In the genomic region with DNA sequence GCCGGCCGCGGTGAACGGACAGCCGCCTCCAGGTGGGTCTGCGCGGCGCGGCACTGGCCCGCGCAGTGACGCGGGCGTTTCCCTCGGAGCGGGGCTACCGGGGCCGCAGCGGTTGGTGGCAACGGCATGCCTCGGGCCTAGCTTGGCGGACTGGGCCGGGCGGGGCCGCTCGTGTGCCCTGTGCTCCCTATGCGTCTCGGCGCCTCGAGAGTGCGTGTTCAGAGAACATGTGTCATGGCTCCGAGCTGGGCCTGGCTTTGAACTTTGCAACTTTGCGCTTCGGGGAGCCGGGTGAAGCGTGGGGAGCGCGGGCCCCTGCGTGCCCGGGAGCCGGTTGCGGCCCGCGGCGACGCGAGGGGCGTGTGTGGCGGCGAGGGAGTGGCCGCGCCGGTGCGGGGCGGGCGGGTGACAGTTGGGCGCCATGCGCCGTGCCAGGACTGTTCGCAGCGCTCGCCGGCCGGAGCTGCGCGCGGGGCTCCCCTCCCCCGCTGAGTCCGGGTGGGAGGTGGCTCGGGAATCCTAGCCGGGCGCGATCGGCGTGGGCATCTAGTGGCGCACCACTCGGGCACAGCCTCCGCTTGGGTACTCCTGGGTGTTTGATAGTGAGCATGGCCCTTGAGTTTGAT, we compare ENCODE assay signal across 8 mouse cellular contexts. TPM values are rescaled to one million over a fixed set of nuclear protein-coding genes. Genes with fewer than 3 reads are reported as not detected.
DNase-seq lines count a peak whose midpoint lies in the region; ATAC-seq lines count a peak whose summit lies in the region.

No protein-coding gene starts in this region.

- no peaks in the 10 kb centered on the region for H3K36me3 ChIP-seq in hindbrain, embryonic 11.5 days (ENCODE audit: control insufficient read depth, insufficient read depth, low read length)

- H3K4me2 ChIP-seq in hindbrain, embryonic 11.5 days (replicated peaks; ENCODE audit: low read depth, low read length) = peak overlapping the region; percentile 87

- DNase-seq in NIH3T3 (ENCODE audit: low read depth) = peak; percentile 66
- DNase-seq in cerebellum, adult 9-11 months = peak; percentile 80
- peak; percentile 50 to 62 for DNase-seq in frontal cortex, postnatal 10 days (ENCODE audit: low spot score in 2 of 2)
- peak; percentile 64 for DNase-seq in hindbrain, embryonic 11.5 days (ENCODE audit: low spot score)
- peak; percentile 48 to 66 for DNase-seq in layer of hippocampus, postnatal 14 days (ENCODE audit: low spot score in 2 of 2)
- DNase-seq in lung, postnatal 25 days (ENCODE audit: low spot score) = peak; percentile 62
- DNase-seq in ovary, postnatal 14 days (ENCODE audit: low spot score) = peak; percentile 43
- DNase-seq in thymus, postnatal 10 days (ENCODE audit: low spot score in 2 of 2) = peak; percentile 45 to 53

- under 1% methylated on average over 62 of the region's 78 CpGs for WGBS in hindbrain, embryonic 11.5 days

- H3K27ac ChIP-seq in hindbrain, embryonic 11.5 days (ENCODE audit: low read depth, low read length) = peak overlapping the region; percentile 89

- ATAC-seq in hindbrain, embryonic 11.5 days (ENCODE audit: low FRiP score) = peak; percentile 68

- H3K9me3 ChIP-seq in hindbrain, embryonic 11.5 days (ENCODE audit: control insufficient read depth, low read length) = no peaks in the 10 kb centered on the region

- peak overlapping the region; percentile 86 for H3K9ac ChIP-seq in hindbrain, embryonic 11.5 days (ENCODE audit: low read depth, low read length)

- peaks cover 5% of the 10 kb centered on the region for H3K4me1 ChIP-seq in hindbrain, embryonic 11.5 days (replicated peaks; ENCODE audit: control insufficient read depth, insufficient read depth, low read length)

- H3K4me3 ChIP-seq in hindbrain, embryonic 11.5 days (ENCODE audit: low read depth, low read length) = peak overlapping the region; percentile 77

- H3K27me3 ChIP-seq in hindbrain, embryonic 11.5 days (ENCODE audit: control insufficient read depth, insufficient read depth, low read length) = no peaks in the 10 kb centered on the region

RNA-seq across cellular contexts. Expression of a gene that starts 0.8 kb away (rescaled TPM):
- 14.5 and 18.2 TPM in 2 replicates for polyA plus RNA-seq in hindbrain, embryonic 11.5 days (2014; fragmentation: Nextera tagmentation; extraction: Ambion mirVana)
- total RNA-seq in layer of hippocampus, postnatal 14 days (2021) = 10 to 100 TPM; 86.6 to 93.6 TPM

Comparison
In these comparisons a context has a peak if more than half of its experiments do, and no peak if none do; other contexts are left out.
1. Peak in every context shown above with its lines: DNase-seq, ATAC-seq, H3K4me3 ChIP-seq and H3K27ac ChIP-seq.